Mouse (Mus musculus): ENCODE data around the gene Hsd17b13.

- TF ChIP-seq POLR2A (IDR thresholded peaks at IDR 0.05; ENCODE audit: low read depth, low read length) (no peak), CTCF (IDR thresholded peaks at IDR 0.05; ENCODE audit: extremely low read depth, insufficient read depth, insufficient read length, insufficient replicate concordance) (no peak)
Observed at GRCm38 (mm10) chr5:104022558-104022957, 45.3 kb upstream of the Hsd17b13 start.
